Mouse (Mus musculus): ENCODE measurements around the gene Rbl1. TPM values are rescaled to one million over a fixed set of nuclear protein-coding genes. Genes with fewer than 3 reads are reported as not detected.
"Not testable (repeated sequence)": the region's sequence is repeated elsewhere in the genome, so short reads cannot be mapped to it uniquely, and the experiment has no call there.

Gene Rbl1
- total and polyA plus RNA-seq, 3 experiments = 0.84 to 2.1 (median 2.0) TPM

- intact Hi-C loops (cut with DNase I) = no loop called here
- no peak overlapping the region for H3K9ac ChIP-seq (ENCODE audit: low read depth, low read length)
- no peaks in the 10 kb centered on the region for H3K79me2 ChIP-seq (replicated peaks; ENCODE audit: control insufficient read depth, insufficient read depth, low read length)
- H3K36me3 ChIP-seq (ENCODE audit: control insufficient read depth, insufficient read depth, low read length) = no peaks in the 10 kb centered on the region
- no peak overlapping the region for H3K4me3 ChIP-seq
- H3K27ac ChIP-seq = no peak overlapping the region
- DNase-seq = no peak
- H3K4me1 ChIP-seq (ENCODE audit: control insufficient read depth, insufficient read depth, low read length) = no peaks in the 10 kb centered on the region
- no peak for TF ChIP-seq EP300 (IDR thresholded peaks at IDR 0.05; ENCODE audit: insufficient read depth, low read depth, low read length)
- no peak for TF ChIP-seq CTCF (IDR thresholded peaks at IDR 0.05)
- no peak for TF ChIP-seq POLR2A (IDR thresholded peaks at IDR 0.05; ENCODE audit: insufficient read depth, low read depth, low read length)
- 53% methylated on average over 5 of the region's 5 CpGs for WGBS
- no peaks in the 10 kb centered on the region for H3K27me3 ChIP-seq (ENCODE audit: control insufficient read depth, insufficient read depth, low read length)
Measured at GRCm38 (mm10) chr2:157170166-157170565, 34.2 kb downstream of the Rbl1 start.

- TF ChIP-seq POLR2A (IDR thresholded peaks at IDR 0.05; ENCODE audit: insufficient read depth, low read depth, low read length) (no peak), CTCF (IDR thresholded peaks at IDR 0.05) (no peak), EP300 (IDR thresholded peaks at IDR 0.05; ENCODE audit: insufficient read depth, low read depth, low read length) (no peak)
- intact Hi-C loops (cut with DNase I) = no loop called here
Measured at GRCm38 (mm10) chr2:157166371-157167080, 37.8 kb downstream of the Rbl1 start.

GRCm38 (mm10) chr2:157165312-157166224 lies 38.8 kb downstream of the Rbl1 start:
- H3K27ac ChIP-seq; H3K9ac ChIP-seq (ENCODE audit: low read depth, low read length); H3K27me3 ChIP-seq (ENCODE audit: control insufficient read depth, insufficient read depth, low read length); H3K4me3 ChIP-seq; H3K79me2 ChIP-seq (replicated peaks; ENCODE audit: control insufficient read depth, insufficient read depth, low read length); H3K36me3 ChIP-seq (ENCODE audit: control insufficient read depth, insufficient read depth, low read length); intact Hi-C loops (cut with DNase I); DNase-seq; H3K4me1 ChIP-seq (ENCODE audit: control insufficient read depth, insufficient read depth, low read length): not testable (repeated sequence)

More at GRCm38 (mm10) chr2:157166371-157167080, 37.8 kb downstream of the Rbl1 start:
- Histone ChIP-seq H3K4me3 (no peak overlapping the region), H3K27ac (no peak overlapping the region), H3K36me3 (ENCODE audit: control insufficient read depth, insufficient read depth, low read length) (no peaks in the 10 kb centered on the region), H3K4me1 (ENCODE audit: control insufficient read depth, insufficient read depth, low read length) (no peaks in the 10 kb centered on the region), H3K27me3 (ENCODE audit: control insufficient read depth, insufficient read depth, low read length) (no peaks in the 10 kb centered on the region), H3K9ac (ENCODE audit: low read depth, low read length) (no peak overlapping the region), H3K79me2 (replicated peaks; ENCODE audit: control insufficient read depth, insufficient read depth, low read length) (no peaks in the 10 kb centered on the region)
- no peak for DNase-seq
- 94% methylated on average over 12 of the region's 12 CpGs for WGBS

GRCm38 (mm10) chr2:157164101-157164500 lies 40.2 kb downstream of the Rbl1 start:
- DNase-seq = no peak
- no peak overlapping the region for H3K9ac ChIP-seq (ENCODE audit: low read depth, low read length)
- no peak overlapping the region for H3K27ac ChIP-seq
- no peaks in the 10 kb centered on the region for H3K79me2 ChIP-seq (replicated peaks; ENCODE audit: control insufficient read depth, insufficient read depth, low read length)
- intact Hi-C loops (cut with DNase I) = no loop called here
- no peaks in the 10 kb centered on the region for H3K36me3 ChIP-seq (ENCODE audit: control insufficient read depth, insufficient read depth, low read length)
- no peaks in the 10 kb centered on the region for H3K27me3 ChIP-seq (ENCODE audit: control insufficient read depth, insufficient read depth, low read length)
- TF ChIP-seq POLR2A (IDR thresholded peaks at IDR 0.05; ENCODE audit: insufficient read depth, low read depth, low read length) (no peak), EP300 (IDR thresholded peaks at IDR 0.05; ENCODE audit: insufficient read depth, low read depth, low read length) (no peak), CTCF (IDR thresholded peaks at IDR 0.05) (no peak)
- no peaks in the 10 kb centered on the region for H3K4me1 ChIP-seq (ENCODE audit: control insufficient read depth, insufficient read depth, low read length)
- 85% methylated on average over 2 of the region's 2 CpGs for WGBS
- H3K4me3 ChIP-seq = no peak overlapping the region

- Histone ChIP-seq H3K27me3 (ENCODE audit: control insufficient read depth, insufficient read depth, low read length) (no peaks in the 10 kb centered on the region), H3K9ac (ENCODE audit: low read depth, low read length) (no peak overlapping the region), H3K4me3 (no peak overlapping the region), H3K27ac (no peak overlapping the region), H3K4me1 (ENCODE audit: control insufficient read depth, insufficient read depth, low read length) (no peaks in the 10 kb centered on the region), H3K79me2 (replicated peaks; ENCODE audit: control insufficient read depth, insufficient read depth, low read length) (no peaks in the 10 kb centered on the region), H3K36me3 (ENCODE audit: control insufficient read depth, insufficient read depth, low read length) (no peaks in the 10 kb centered on the region)
- no peak for DNase-seq
- WGBS = 91% methylated on average over 1 of the region's 1 CpGs
- TF ChIP-seq EP300 (IDR thresholded peaks at IDR 0.05; ENCODE audit: insufficient read depth, low read depth, low read length) = no peak
- TF ChIP-seq CTCF (IDR thresholded peaks at IDR 0.05) = no peak
- TF ChIP-seq POLR2A (IDR thresholded peaks at IDR 0.05; ENCODE audit: insufficient read depth, low read depth, low read length) = no peak
- intact Hi-C loops (cut with DNase I) = no loop called here
Measured at GRCm38 (mm10) chr2:157156079-157156478, 48.3 kb downstream of the Rbl1 start.

GRCm38 (mm10) chr2:157153235-157153634 lies 51.1 kb downstream of the Rbl1 start:
- no peak for TF ChIP-seq CTCF (IDR thresholded peaks at IDR 0.05)
- no peak for TF ChIP-seq EP300 (IDR thresholded peaks at IDR 0.05; ENCODE audit: insufficient read depth, low read depth, low read length)
- TF ChIP-seq POLR2A (IDR thresholded peaks at IDR 0.05; ENCODE audit: insufficient read depth, low read depth, low read length) = no peak
- H3K27me3 ChIP-seq (ENCODE audit: control insufficient read depth, insufficient read depth, low read length) = no peaks in the 10 kb centered on the region
- no peak for DNase-seq
- H3K36me3 ChIP-seq (ENCODE audit: control insufficient read depth, insufficient read depth, low read length) = no peaks in the 10 kb centered on the region
- H3K27ac ChIP-seq = no peak overlapping the region
- H3K4me1 ChIP-seq (ENCODE audit: control insufficient read depth, insufficient read depth, low read length) = no peaks in the 10 kb centered on the region
- H3K4me3 ChIP-seq = no peak overlapping the region
- intact Hi-C loops (cut with DNase I) = no loop called here
- H3K9ac ChIP-seq (ENCODE audit: low read depth, low read length) = no peak overlapping the region
- H3K79me2 ChIP-seq (replicated peaks; ENCODE audit: control insufficient read depth, insufficient read depth, low read length) = no peaks in the 10 kb centered on the region
- 91% methylated on average over 2 of the region's 2 CpGs for WGBS
